In the genomic region with DNA sequence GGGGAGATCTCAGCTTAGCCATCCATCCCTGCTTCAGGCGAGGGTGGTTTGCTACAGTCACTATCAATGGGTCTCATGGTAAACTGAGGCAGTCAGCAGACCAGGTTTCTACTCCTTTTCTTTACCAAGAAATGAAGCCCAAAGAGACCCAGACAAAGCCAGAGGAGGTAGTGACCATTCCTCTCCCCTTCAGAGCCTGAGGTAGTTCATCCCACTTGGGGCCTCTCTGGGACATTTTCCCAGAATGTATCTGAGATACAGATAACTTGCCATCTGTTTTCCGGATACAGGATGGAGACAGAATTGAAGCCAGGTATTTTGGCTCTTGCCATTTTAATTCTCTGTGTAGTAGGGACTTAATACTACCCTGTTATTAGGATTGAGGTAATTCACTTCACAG, we compare ENCODE assay signal across 23 mouse cellular contexts.
A peak's percentile ranks its signal among the peaks of the same experiment; 100 is the strongest.
DNase-seq lines count a peak whose midpoint lies in the region; ATAC-seq and TF ChIP-seq lines count a peak whose summit lies in the region.
"Had no signal": no experiment of that assay in that cellular context is flagged by ENCODE, and none has a peak within 500 bp of the region (broad histone marks: within the 10 kb centered on the region; RNA-seq: fewer than 3 reads in every experiment).

No protein-coding gene starts in this region.

- no peak overlapping the region for H3K27ac ChIP-seq in midbrain, embryonic 11.5 days (ENCODE audit: low read depth, low read length)
- no peak overlapping the region for H3K27ac ChIP-seq in midbrain, embryonic 14.5 days (replicated peaks; ENCODE audit: low read depth, low read length)
- peak overlapping the region; percentile 40; the same call in 1 of the 2 replicates for H3K27ac ChIP-seq in cerebellum, adult 2 months (ENCODE audit: insufficient read depth, low read length)
- no peak overlapping the region for H3K27ac ChIP-seq in intestine, postnatal 0 days (ENCODE audit: low read depth, low read length)
- H3K27ac ChIP-seq: embryonic facial prominence, embryonic 15.5 days; forebrain, embryonic 10.5 days; heart, adult 2 months; hindbrain, embryonic 10.5 days; hindbrain, embryonic 14.5 days had no signal

- no peak for TF ChIP-seq POLR2A in cerebellum, adult 2 months (IDR thresholded peaks at IDR 0.05; ENCODE audit: borderline replicate concordance, insufficient read depth, low read length)

- no peak overlapping the region for H3K9ac ChIP-seq in midbrain, embryonic 11.5 days (ENCODE audit: low read length)
- H3K9ac ChIP-seq in midbrain, embryonic 14.5 days (replicated peaks; ENCODE audit: low read length), result no peak overlapping the region
- no peak overlapping the region for H3K9ac ChIP-seq in intestine, postnatal 0 days (ENCODE audit: low read depth, low read length)
- H3K9ac ChIP-seq: embryonic facial prominence, embryonic 15.5 days; heart, embryonic 12.5 days; hindbrain, embryonic 14.5 days had no signal

- H3K36me3 ChIP-seq in midbrain, embryonic 11.5 days (ENCODE audit: control insufficient read depth, insufficient read depth, low read length), result no peaks in the 10 kb centered on the region
- H3K36me3 ChIP-seq in midbrain, embryonic 14.5 days (ENCODE audit: control insufficient read depth, insufficient read depth, low read length), result peaks cover 62% of the 10 kb centered on the region
- peaks cover 14% of the 10 kb centered on the region for H3K36me3 ChIP-seq in intestine, postnatal 0 days (ENCODE audit: control insufficient read depth, insufficient read depth)

- H3K4me3 ChIP-seq in midbrain, embryonic 11.5 days (ENCODE audit: low read depth, low read length), result no peak overlapping the region
- H3K4me3 ChIP-seq in midbrain, embryonic 14.5 days (replicated peaks; ENCODE audit: low read depth, low read length), result no peak overlapping the region
- no peak overlapping the region for H3K4me3 ChIP-seq in cerebellum, adult 2 months (replicated peaks; ENCODE audit: insufficient read depth, low read depth, low read length)
- H3K4me3 ChIP-seq in intestine, postnatal 0 days (ENCODE audit: low read depth, low read length), result no peak overlapping the region
- H3K4me3 ChIP-seq: embryonic facial prominence, embryonic 15.5 days; erythroblast, embryonic 14.5 days; forebrain, embryonic 10.5 days; heart, adult 2 months; heart, embryonic 12.5 days; hindbrain, embryonic 10.5 days had no signal

- H3K27me3 ChIP-seq in midbrain, embryonic 11.5 days (ENCODE audit: control insufficient read depth, insufficient read depth, low read length), result no peaks in the 10 kb centered on the region
- no peaks in the 10 kb centered on the region for H3K27me3 ChIP-seq in midbrain, embryonic 14.5 days (ENCODE audit: control insufficient read depth, insufficient read depth, low read length)
- H3K27me3 ChIP-seq in cerebellum, adult 2 months (ENCODE audit: control insufficient read depth, insufficient read depth, low read length), result no peaks in the 10 kb centered on the region
- no peaks in the 10 kb centered on the region for H3K27me3 ChIP-seq in intestine, postnatal 0 days (replicated peaks; ENCODE audit: control insufficient read depth, insufficient read depth, low read length)
- H3K27me3 ChIP-seq: CH12.LX; embryonic facial prominence, embryonic 15.5 days; heart, embryonic 12.5 days; Patski had no signal

- no peaks in the 10 kb centered on the region for H3K4me1 ChIP-seq in midbrain, embryonic 11.5 days (ENCODE audit: control insufficient read depth, insufficient read depth, low read length)
- H3K4me1 ChIP-seq in midbrain, embryonic 14.5 days (ENCODE audit: control insufficient read depth, insufficient read depth, low read length), result no peaks in the 10 kb centered on the region
- peaks cover 8% of the 10 kb centered on the region; the same call in 1 of the 2 replicates for H3K4me1 ChIP-seq in cerebellum, adult 2 months (ENCODE audit: control insufficient read depth, insufficient read depth, low read length)
- no peaks in the 10 kb centered on the region for H3K4me1 ChIP-seq in intestine, postnatal 0 days (replicated peaks; ENCODE audit: control insufficient read depth, insufficient read depth, low read length)
- H3K4me1 ChIP-seq: embryonic facial prominence, embryonic 15.5 days; forebrain, embryonic 10.5 days; heart, embryonic 12.5 days; hindbrain, embryonic 10.5 days had no signal

- 87% methylated on average over 2 of the region's 2 CpGs for whole genome bisulfite sequencing in midbrain, embryonic 11.5 days
- WGBS in midbrain, embryonic 14.5 days, result 95% methylated on average over 2 of the region's 2 CpGs
- 9% methylated on average over 2 of the region's 2 CpGs for WGBS in cerebellum, adult 2 months
- WGBS in intestine, postnatal 0 days, result 92% methylated on average over 2 of the region's 2 CpGs

- ATAC-seq in midbrain, embryonic 11.5 days (ENCODE audit: low FRiP score), result no peak
- ATAC-seq in midbrain, embryonic 14.5 days (ENCODE audit: low FRiP score, low TSS enrichment), result no peak
- ATAC-seq in megakaryocyte progenitor cell, adult 5-6 weeks (replicated peaks; ENCODE audit: poor library complexity), result no peak
- no peak for ATAC-seq in intestine, postnatal 0 days
- ATAC-seq: activated CD4-positive, CD25-positive, alpha-beta regulatory T cell, adult 4 months; forebrain, embryonic 14.5 days; intestine, embryonic 16.5 days; Patski had no signal

- peak; percentile 71 for DNase-seq in midbrain, embryonic 11.5 days (ENCODE audit: low spot score, missing footprints)
- no peak for DNase-seq in midbrain, embryonic 14.5 days
- DNase-seq in cerebellum, adult 2 months, result peak; percentile 48 to 79
- DNase-seq in cerebellum, postnatal 10 days, result peak; percentile 34 to 39
- DNase-seq in urinary bladder, adult 2 months (ENCODE audit: low spot score), result no peak
- DNase-seq: adrenal gland, postnatal 25 days; embryo, embryonic 11 days; gastrocnemius, postnatal 36 days; heart, adult 2 months; kidney, adult 9 months had no signal

- TF ChIP-seq CTCF in cerebellum, adult 2 months (IDR thresholded peaks at IDR 0.05; ENCODE audit: borderline replicate concordance, insufficient read depth, low read depth, low read length), result no peak
- TF ChIP-seq CTCF in intestine, postnatal 0 days (IDR thresholded peaks at IDR 0.05; ENCODE audit: low read depth), result no peak

- H3K9me3 ChIP-seq in midbrain, embryonic 11.5 days (ENCODE audit: control insufficient read depth, low read length), result no peaks in the 10 kb centered on the region
- no peaks in the 10 kb centered on the region for H3K9me3 ChIP-seq in midbrain, embryonic 14.5 days (ENCODE audit: control insufficient read depth, low read length)
- H3K9me3 ChIP-seq in intestine, postnatal 0 days (ENCODE audit: control insufficient read depth), result no peaks in the 10 kb centered on the region
- H3K9me3 ChIP-seq: embryonic facial prominence, embryonic 15.5 days had no signal

- no peak overlapping the region for H3K4me2 ChIP-seq in midbrain, embryonic 11.5 days
- H3K4me2 ChIP-seq in midbrain, embryonic 14.5 days (ENCODE audit: low read length), result no peak overlapping the region
- no peak overlapping the region for H3K4me2 ChIP-seq in intestine, postnatal 0 days (replicated peaks; ENCODE audit: low read depth)
- H3K4me2 ChIP-seq: embryonic facial prominence, embryonic 15.5 days; heart, embryonic 12.5 days; hindbrain, embryonic 14.5 days had no signal

Comparison
In these comparisons a context has a peak if more than half of its experiments do, and no peak if none do; other contexts are left out.
1. DNase-seq: peak in midbrain, embryonic 11.5 days (single experiment), cerebellum, adult 2 months (2 of 2) and cerebellum, postnatal 10 days (2 of 2); none in midbrain, embryonic 14.5 days (single experiment) and urinary bladder, adult 2 months (single experiment).